Mouse (Mus musculus): ENCODE measurements around the gene Map1lc3b.

Gene Map1lc3b

GRCm38 (mm10) chr8:121590203-121591177 lies at the start of gene Map1lc3b:
TSS of gene Map1lc3b (plus strand) at chr8:121590361.
- DNase-seq (ENCODE audit: low spot score), result peak; percentile 97

GRCm38 (mm10) chr8:121541862-121542261 lies 48.3 kb upstream of the Map1lc3b start:
- DNase-seq (ENCODE audit: low spot score), result peak; percentile 41

- DNase-seq (ENCODE audit: low spot score), result peak; percentile 63
These were observed 47.3 kb upstream of the Map1lc3b start for GRCm38 (mm10) chr8:121542901-121543300.

GRCm38 (mm10) chr8:121544276-121544785 lies 45.8 kb upstream of the Map1lc3b start, which contains the start of gene 1700018B08Rik:
TSS of gene 1700018B08Rik (minus strand) at chr8:121544320.
- peak; percentile 40 for DNase-seq (ENCODE audit: low spot score)

- peak; percentile 33 for DNase-seq (ENCODE audit: low spot score)
These were observed 45.2 kb upstream of the Map1lc3b start for GRCm38 (mm10) chr8:121544936-121545335.

- DNase-seq (ENCODE audit: low spot score), result peak; percentile 82
These were observed 43.0 kb upstream of the Map1lc3b start for GRCm38 (mm10) chr8:121547132-121547531.

- DNase-seq (ENCODE audit: low spot score), result no peak
These were observed 40.1 kb upstream of the Map1lc3b start for GRCm38 (mm10) chr8:121550056-121550455.

- peak; percentile 53 for DNase-seq (ENCODE audit: low spot score)
These were observed 38.8 kb upstream of the Map1lc3b start for GRCm38 (mm10) chr8:121551065-121551985.

- peak; percentile 33 for DNase-seq (ENCODE audit: low spot score)
These were observed 37.7 kb upstream of the Map1lc3b start for GRCm38 (mm10) chr8:121552506-121552905.

- peak; percentile 42 for DNase-seq (ENCODE audit: low spot score)
These were observed 36.2 kb upstream of the Map1lc3b start for GRCm38 (mm10) chr8:121553831-121554475.

- no peak for DNase-seq (ENCODE audit: low spot score)
These were observed 32.4 kb upstream of the Map1lc3b start for GRCm38 (mm10) chr8:121557746-121558145.

GRCm38 (mm10) chr8:121558538-121558937 lies 31.6 kb upstream of the Map1lc3b start:
- no peak for DNase-seq (ENCODE audit: low spot score)

- DNase-seq (ENCODE audit: low spot score), result no peak
These were observed 30.4 kb upstream of the Map1lc3b start for GRCm38 (mm10) chr8:121559801-121560200.

- no peak for DNase-seq (ENCODE audit: low spot score)
These were observed 29.6 kb upstream of the Map1lc3b start for GRCm38 (mm10) chr8:121560432-121561100.

- peak; percentile 75 for DNase-seq (ENCODE audit: low spot score)
These were observed 28.4 kb upstream of the Map1lc3b start for GRCm38 (mm10) chr8:121561636-121562345.

GRCm38 (mm10) chr8:121562941-121563351 lies 27.2 kb upstream of the Map1lc3b start:
- peak; percentile 90 for DNase-seq (ENCODE audit: low spot score)

- DNase-seq (ENCODE audit: low spot score), result no peak
These were observed 26.5 kb upstream of the Map1lc3b start for GRCm38 (mm10) chr8:121563701-121564100.

- no peak for DNase-seq (ENCODE audit: low spot score)
These were observed 21.8 kb upstream of the Map1lc3b start for GRCm38 (mm10) chr8:121568321-121568720.

GRCm38 (mm10) chr8:121570335-121570734 lies 19.8 kb upstream of the Map1lc3b start:
- DNase-seq (ENCODE audit: low spot score), result no peak

- DNase-seq (ENCODE audit: low spot score), result no peak
These were observed 19.4 kb upstream of the Map1lc3b start for GRCm38 (mm10) chr8:121570801-121571200.
